Mouse (Mus musculus) ES-E14 (cell line): ENCODE data around the gene Pnrc2. TPM values are rescaled to one million over a fixed set of nuclear protein-coding genes. Genes with fewer than 3 reads are reported as not detected.

Experiments used
- DNase-seq: peaks from one replicate; pipeline ENCODE4 v3.0.0-alpha.2; 2013; ENCODE audit warnings: low read depth, low spot score
- H3K27ac ChIP-seq: 2 replicates; pipeline ENCODE4 v1.5.1; 2012; ENCODE audit warnings: low read depth, mild to moderate bottlenecking, low read length, moderate library complexity, mixed read lengths; ENCODE audit not compliant: poor library complexity, insufficient read depth, severe bottlenecking
- H3K36me3 ChIP-seq: 2 replicates; pipeline ENCODE4 v1.6.1; 2012; ENCODE audit warnings: mild to moderate bottlenecking, low read length, moderate library complexity, mixed read lengths; ENCODE audit not compliant: control insufficient read depth, poor library complexity, insufficient read depth, severe bottlenecking
- H3K4me1 ChIP-seq, 2 experiments: fragments of 150-350 bp in 1 of 2; sonication (generic) in 1 of 2; 2 replicates each; pipeline ENCODE4 v1.6.1; 2012; ENCODE audit warnings: low read length in 2 of 2, mild to moderate bottlenecking in 1 of 2, mixed read lengths in 1 of 2; ENCODE audit not compliant: control insufficient read depth in 2 of 2, insufficient read depth in 2 of 2, poor library complexity in 1 of 2
- H3K4me3 ChIP-seq, 2 experiments: fragments of 150-350 bp in 1 of 2; sonication (generic) in 1 of 2; 2 replicates each; pipeline ENCODE4 v1.5.1; 2012; ENCODE audit warnings: low read length in 2 of 2, low read depth in 1 of 2, mild to moderate bottlenecking in 1 of 2, mixed read lengths in 1 of 2; ENCODE audit not compliant: insufficient read depth in 1 of 2, poor library complexity in 1 of 2, severe bottlenecking in 1 of 2
- H3K9ac ChIP-seq: 2 replicates; pipeline ENCODE4 v1.6.1; 2012; ENCODE audit warnings: low read depth, mild to moderate bottlenecking, low read length, mixed read lengths; ENCODE audit not compliant: poor library complexity, insufficient read depth, severe bottlenecking
- H3K9me3 ChIP-seq: fragments of 150-350 bp; sonication (generic); 2 replicates; pipeline ENCODE4 v1.6.1; 2012; ENCODE audit warnings: low read depth, mild to moderate bottlenecking, low read length; ENCODE audit not compliant: control insufficient read depth, insufficient read depth
- CHD2 ChIP-seq: IDR thresholded peaks from 2 replicates; pipeline ENCODE4 v1.6.1; 2014; ENCODE audit warnings: mild to moderate bottlenecking, low read depth, low read length, inconsistent platforms
- HCFC1 ChIP-seq: IDR thresholded peaks from 2 replicates; pipeline ENCODE4 v1.6.1; 2012; ENCODE audit warnings: low read length, inconsistent platforms, borderline replicate concordance; ENCODE audit not compliant: insufficient read depth
- MAFK ChIP-seq: IDR thresholded peaks from 2 replicates; pipeline ENCODE4 v1.6.1; 2014; ENCODE audit warnings: mild to moderate bottlenecking, low read depth, low read length, inconsistent platforms; ENCODE audit not compliant: insufficient read depth
- ZC3H11A ChIP-seq: IDR thresholded peaks from 2 replicates; pipeline ENCODE4 v1.6.1; 2012; ENCODE audit warnings: low read depth, mild to moderate bottlenecking, inconsistent platforms, low read length, borderline replicate concordance
- ZNF384 ChIP-seq: IDR thresholded peaks from 2 replicates; pipeline ENCODE4 v1.6.1; 2012; ENCODE audit warnings: low read depth, low read length, inconsistent platforms
- in situ Hi-C, 2 experiments: fragments of 600-800 bp; cut with MboI; formaldehyde crosslinking; loops; one replicate each; pipeline ENCODE4 v1.15.1; 2025; ENCODE audit warnings: low sequenced_read_pairs in 2 of 2, inconsistent platforms in 1 of 2; ENCODE audit not compliant: unreplicated experiment in 2 of 2
- total RNA-seq: library from RNA; depleted of rRNA; stranded (reverse); fragments of 300-350 nt; gene quantifications from 2 replicates; pipeline ENCODE4 v1.2.3, GENCODE M21; 2012

Gene Pnrc2
- total RNA-seq, 1 experiment, result 35.4 TPM

DNA sequence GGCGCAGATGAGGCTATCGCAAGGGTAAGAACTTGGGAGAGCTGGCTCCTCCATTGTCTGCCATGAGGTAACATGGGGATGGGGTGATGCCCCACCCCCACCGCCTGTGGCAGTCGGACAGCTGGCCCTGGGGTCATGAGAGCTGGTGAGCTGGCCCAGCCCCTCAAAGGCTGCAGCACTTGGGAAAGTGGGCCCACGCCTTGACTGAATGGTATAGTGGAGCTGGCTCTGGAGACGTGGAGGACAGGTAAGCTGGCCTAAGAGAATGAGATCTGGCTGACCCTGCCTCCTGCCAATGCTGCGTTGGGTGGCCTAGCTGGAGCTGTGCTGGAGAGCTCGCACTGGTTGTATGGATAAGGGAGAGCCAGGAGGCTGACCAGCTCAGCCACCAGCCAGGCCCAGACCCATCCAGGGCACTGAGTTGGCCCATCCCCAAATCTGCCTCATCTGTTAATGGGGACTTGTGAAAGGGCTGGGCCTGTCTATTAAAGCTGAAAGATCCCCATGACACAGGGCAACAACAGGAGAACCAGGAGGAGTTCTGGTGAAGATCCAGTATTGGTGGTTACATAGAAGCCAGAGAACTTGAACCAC lies 39.4 kb downstream of the Pnrc2 start:
- no peaks in the 10 kb centered on the region for H3K9me3 ChIP-seq
- DNase-seq, result no peak
- H3K27ac ChIP-seq, result no peak overlapping the region
- H3K9ac ChIP-seq, result no peak overlapping the region; the same call in 1 of the 2 replicates
- in situ Hi-C loops, result no loop called here
- H3K4me1 ChIP-seq, result peaks cover 1 to 7% of the 10 kb centered on the region in 2 experiments; a peak in 2 of 4 replicates
- no peak overlapping the region for H3K4me3 ChIP-seq
- TF ChIP-seq ZC3H11A, result no peak
- TF ChIP-seq MAFK, result no peak
- no peak for TF ChIP-seq HCFC1
- TF ChIP-seq CHD2, result no peak
- TF ChIP-seq ZNF384, result no peak
- H3K36me3 ChIP-seq, result no peaks in the 10 kb centered on the region

DNA sequence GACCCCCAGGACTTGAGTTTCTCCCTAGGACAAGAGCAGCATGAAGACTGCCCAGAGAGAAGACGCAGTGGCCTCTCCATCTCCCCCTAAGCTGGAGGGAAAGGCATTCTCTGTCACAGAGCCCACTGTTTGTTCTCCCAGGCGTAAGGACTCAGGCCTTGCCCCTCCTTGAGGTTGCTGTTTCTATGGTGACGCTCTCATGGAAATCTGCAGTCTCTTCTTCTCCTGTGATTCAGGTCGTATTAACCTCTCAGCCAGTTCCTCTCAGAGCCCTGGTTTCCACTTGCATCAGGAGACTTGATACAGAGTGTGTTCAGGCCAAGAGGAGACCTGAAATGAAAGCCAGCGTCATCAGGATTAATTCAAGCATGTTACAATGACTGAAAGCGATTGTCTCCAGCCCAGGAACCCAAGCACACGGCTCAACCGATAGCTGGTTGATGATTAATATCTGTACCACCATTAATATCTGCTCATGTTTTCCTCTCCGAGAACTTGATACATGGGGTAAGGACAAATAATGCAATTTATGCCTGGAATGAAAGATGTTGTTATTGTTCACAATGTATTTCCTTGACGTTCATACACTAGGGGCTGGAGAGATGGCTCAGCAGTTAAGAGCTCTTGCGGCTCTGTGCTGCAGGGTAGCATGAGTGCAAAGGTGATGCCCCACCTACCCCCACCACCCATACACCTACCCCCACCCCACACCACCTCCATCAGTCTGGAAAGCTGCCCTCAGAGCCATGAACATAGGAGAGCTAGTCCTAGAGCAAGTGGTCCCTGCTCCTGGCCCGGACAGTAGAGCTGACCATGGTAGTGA lies 40.1 kb downstream of the Pnrc2 start:
- H3K9ac ChIP-seq, result no peak overlapping the region
- H3K4me1 ChIP-seq, result peaks cover 0 to 11% of the 10 kb centered on the region in 2 experiments; a peak in 1 of 4 replicates
- no peak overlapping the region for H3K27ac ChIP-seq
- TF ChIP-seq CHD2 (no peak), HCFC1 (no peak), ZC3H11A (no peak), MAFK (no peak), ZNF384 (no peak)
- H3K9me3 ChIP-seq, result no peaks in the 10 kb centered on the region
- H3K4me3 ChIP-seq, result no peak overlapping the region
- no peaks in the 10 kb centered on the region for H3K36me3 ChIP-seq
- DNase-seq, result no peak
- in situ Hi-C loops, result no loop called here

DNA sequence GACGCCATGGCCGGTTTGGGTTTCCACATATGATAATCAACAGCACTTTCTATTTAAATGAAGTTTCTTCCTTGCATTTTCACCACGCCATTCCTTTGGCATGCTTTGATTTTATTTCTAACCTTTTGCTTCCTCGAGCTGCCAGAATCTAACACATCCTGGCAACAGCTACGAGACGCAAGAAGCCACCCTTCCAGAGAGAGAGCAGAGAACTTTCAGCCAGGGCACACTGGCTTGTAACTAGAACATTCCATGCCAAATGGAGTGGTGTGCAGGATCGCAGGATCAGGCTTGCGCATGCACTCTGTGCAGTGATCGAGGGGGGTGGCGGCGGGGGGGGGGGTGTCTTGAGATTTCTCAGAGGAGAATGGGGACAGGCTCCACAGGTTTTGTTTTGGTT lies 41.6 kb downstream of the Pnrc2 start:
- no peak for DNase-seq

DNA sequence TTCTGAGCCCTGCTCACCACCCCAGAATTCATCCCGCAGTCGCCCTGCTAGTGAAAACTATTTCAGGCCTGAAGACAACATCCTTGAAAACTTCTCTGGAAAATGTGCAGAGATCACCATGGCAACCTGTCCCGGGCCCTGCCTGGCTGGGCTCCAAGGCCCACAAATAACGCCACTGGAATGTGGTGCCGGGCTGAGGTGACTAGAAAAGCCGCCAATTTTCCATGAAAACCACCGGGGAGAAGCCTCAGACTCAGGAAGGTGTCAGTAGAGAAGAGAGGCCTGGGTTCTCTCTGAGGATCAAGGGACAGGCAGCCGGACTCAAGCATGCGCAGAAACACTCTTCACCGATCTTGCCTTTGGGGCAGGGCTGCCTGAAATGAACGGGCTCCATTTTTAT lies 45.2 kb downstream of the Pnrc2 start:
- Histone ChIP-seq H3K4me3 (peak overlapping the region; percentile 20 to 34; a peak in 2 of 4 replicates), H3K9ac (peak overlapping the region; percentile 52; the same call in 1 of the 2 replicates), H3K36me3 (no peaks in the 10 kb centered on the region), H3K9me3 (no peaks in the 10 kb centered on the region), H3K27ac (peak overlapping the region; percentile 7; the same call in 1 of the 2 replicates), H3K4me1 (peaks cover 0 to 7% of the 10 kb centered on the region in 2 experiments; a peak in 1 of 4 replicates)
- TF ChIP-seq HCFC1 (no peak), CHD2 (no peak), ZC3H11A (no peak), ZNF384 (no peak), MAFK (no peak)
- DNase-seq, result peak; percentile 47
- in situ Hi-C loops, result no loop called here

More for the DNA sequence above, 41.6 kb downstream of the Pnrc2 start:
- Histone ChIP-seq H3K9ac (no peak overlapping the region), H3K4me1 (peaks cover 0 to 11% of the 10 kb centered on the region in 2 experiments; a peak in 1 of 4 replicates), H3K9me3 (no peaks in the 10 kb centered on the region), H3K27ac (no peak overlapping the region), H3K36me3 (no peaks in the 10 kb centered on the region), H3K4me3 (no peak overlapping the region)
- in situ Hi-C loops, result no loop called here
- TF ChIP-seq CHD2 (no peak), HCFC1 (no peak), ZNF384 (no peak), ZC3H11A (no peak), MAFK (no peak)
